Mouse (Mus musculus) megakaryocyte, adult 5-6 weeks (primary cell): ENCODE data around the gene Grn. TPM values are rescaled to one million over a fixed set of nuclear protein-coding genes. Genes with fewer than 3 reads are reported as not detected.
"Not testable (repeated sequence)": the region's sequence is repeated elsewhere in the genome, so short reads cannot be mapped to it uniquely, and the experiment has no call there.

Experiments
- ATAC-seq: 2 replicates; pipeline ENCODE4 v1.8.0; 2016; ENCODE audit warnings: mild to moderate bottlenecking, inconsistent platforms; ENCODE audit not compliant: poor library complexity, severe bottlenecking
- total RNA-seq, 2 experiments: library from RNA; stranded (forward) in 1 of 2; stranded (reverse) in 1 of 2; fragments of 153-499, 151-499 nt in 1 of 2; fragments of 221-1000, 200-1000 nt in 1 of 2; gene quantifications; 2 replicates each; pipeline versions ENCODE4 v1.2.3 to v1.2.4; 2015 to 2017

Grn gene
- total RNA-seq, 2 experiments from 2014 or later, result 201 to 566 TPM

DNA sequence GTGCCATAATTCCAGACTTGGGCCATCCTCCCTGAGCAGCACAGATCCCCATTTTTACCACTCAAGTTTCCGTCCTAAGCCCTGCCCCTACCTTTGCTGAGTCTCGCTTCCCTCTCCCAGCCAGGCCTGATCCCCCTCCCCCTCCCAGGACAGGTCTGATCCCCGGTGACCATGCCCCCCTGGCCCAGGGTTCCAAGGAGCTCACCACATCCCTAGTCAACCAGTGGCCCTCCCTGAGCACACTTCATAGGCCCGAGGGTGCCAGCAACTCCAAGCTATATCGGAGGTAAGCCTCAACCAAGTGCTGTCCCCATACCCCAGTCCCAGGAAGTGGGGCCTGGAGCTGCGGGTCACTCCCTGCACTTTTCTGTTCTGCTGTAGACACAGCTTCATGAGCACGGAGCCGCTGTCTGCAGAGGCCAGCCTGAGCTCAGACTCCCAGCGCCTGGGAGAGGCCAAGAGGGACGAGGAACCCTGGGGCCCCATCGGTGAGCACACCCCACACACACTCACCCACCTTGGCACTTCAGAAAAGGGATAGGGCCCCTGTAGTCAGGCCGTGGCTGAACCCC, 29.5 kb upstream of the Grn start:
- ATAC-seq, result no peak

DNA sequence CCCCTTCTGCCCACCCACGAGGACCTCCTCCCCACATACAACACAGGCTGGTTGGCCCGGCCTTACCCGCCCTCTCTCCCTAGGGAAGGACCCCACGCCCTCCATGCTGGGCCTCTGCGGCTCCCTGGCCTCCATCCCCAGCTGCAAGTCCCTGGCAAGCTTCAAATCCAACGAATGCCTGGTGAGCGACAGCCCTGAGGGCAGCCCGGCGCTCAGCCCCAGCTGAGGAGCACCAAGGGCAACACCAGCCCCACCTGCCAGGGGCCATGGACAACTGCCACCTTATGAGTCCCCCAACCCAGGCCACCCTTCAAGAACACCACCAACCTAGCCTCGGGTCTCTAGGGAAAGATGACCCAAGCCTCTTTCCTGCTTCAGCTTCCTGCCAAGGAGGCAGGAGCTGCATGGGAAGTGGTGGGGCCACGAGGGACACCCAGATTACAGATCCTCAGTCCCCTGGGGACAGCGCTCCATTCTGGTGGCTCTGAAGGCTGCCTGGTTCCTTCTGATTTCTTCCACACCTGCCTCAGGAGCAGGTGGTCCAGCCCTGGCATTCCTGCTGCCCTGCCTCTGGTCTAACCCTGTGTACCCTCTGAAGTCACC, 28.1 kb upstream of the Grn start:
- no peak for ATAC-seq

DNA sequence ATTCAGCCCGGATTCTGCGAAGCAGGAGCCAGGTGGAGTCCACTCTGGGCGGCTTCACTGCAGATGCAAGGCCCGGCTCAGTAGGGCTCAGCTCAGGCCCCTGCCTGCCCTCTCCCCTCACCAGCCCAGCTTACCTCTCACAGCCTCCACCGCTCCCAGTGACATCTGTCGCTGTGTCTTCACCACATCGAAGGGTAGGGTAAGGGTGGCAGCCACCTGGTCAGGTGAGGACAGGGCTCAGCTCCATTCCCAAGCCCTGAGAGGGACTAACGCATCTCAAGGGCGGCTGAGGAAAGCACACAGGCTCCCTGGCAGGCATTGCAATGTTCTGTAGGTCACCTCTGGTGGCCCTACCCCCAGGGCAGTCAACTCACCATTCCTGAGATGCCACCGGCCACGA, 26.5 kb upstream of the Grn start:
- no peak for ATAC-seq

DNA sequence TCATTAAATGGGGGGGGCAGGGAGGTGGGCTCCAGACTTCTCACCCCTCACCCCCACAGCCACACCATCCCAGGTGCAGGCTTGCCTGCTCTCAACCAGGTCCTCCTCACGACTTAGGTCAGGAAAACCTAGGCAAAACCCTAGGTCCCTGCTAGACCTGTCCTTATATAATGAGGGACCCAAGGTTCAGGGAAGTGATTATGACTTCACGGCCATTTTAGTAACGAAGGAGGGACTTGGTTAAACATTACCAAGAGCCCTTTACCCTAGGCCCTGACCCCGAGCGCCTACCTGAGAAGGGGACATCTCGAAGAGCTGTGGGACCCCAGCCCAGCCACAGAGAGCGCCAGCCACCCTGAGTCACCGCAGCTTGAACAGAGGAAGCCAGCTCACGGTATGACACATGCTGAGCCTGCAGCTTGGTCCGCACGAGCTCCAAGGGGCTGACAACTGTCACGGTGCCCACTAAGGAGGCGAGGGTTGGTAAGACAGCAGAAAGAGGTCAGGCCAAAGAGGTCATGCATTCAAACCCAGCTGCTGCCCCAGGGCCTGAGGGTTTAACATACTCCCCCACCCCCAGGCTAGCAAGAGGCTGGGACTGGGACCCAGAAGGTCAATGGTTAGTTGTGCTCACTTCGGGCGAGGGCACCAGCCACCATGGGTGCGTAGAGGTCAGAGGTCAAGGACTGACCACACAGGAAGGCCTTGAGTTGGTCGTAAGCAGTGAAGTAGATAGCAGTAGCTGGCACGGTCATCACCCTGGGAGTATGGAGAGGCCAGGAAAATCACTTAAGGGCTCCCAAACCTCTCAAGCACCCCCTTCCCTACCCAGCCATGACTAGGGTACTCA, 25.7 kb upstream of the Grn start:
- ATAC-seq, result no peak

DNA sequence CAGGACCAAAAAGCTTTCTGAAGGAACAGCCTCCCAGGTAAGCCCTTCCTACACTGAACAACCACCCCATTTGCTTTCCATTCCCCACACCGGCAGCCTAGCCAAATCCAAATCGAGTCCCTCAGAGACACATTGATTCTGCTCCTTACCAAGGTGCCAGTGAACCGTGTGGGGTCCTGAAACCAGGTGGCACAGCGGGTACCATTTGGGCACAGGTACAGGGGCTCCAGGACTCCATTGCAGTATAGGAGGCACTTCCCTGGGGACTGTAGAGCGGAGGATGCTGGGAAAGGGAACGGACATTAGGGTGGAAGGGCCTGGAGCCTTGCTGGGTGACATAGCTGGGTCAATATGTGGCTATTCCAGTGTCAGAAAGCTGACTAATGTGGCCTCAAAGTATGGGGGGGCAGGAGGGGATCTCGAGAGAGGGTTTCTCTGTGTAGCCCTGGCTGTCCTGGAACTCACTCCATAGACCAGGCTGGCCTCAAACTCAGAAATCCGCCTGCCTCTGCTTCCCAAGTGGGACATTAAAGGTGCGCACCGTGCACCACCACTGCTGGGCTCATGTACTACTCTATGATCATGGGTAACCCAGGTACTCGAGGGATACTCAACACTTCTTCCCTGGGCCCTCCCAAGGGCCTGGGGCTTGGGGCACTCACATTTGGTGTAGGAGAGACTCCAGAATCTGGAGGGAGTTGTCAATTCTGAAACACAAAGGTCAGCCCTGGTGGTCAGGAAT, 24.4 kb upstream of the Grn start:
- ATAC-seq, result no peak

DNA sequence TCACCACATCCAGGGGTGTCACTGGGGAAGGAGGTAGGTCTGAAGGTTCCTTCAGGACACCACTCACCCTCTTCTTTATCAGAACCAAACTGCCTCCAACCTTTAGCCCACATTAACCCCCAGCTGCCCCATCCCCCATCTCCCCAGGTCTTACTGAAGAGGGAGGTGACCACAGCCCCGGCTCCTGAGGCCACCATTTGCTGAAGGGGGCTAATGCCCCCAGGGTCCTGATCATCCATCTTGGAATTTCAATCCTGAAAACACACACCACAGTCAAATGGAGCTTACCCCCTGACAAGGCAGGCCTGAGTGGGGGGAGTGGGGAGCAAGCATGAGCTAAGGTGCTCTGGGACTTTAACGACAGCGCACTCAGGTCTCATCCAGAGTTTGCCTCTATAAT, 23.7 kb upstream of the Grn start:
- no peak for ATAC-seq

DNA sequence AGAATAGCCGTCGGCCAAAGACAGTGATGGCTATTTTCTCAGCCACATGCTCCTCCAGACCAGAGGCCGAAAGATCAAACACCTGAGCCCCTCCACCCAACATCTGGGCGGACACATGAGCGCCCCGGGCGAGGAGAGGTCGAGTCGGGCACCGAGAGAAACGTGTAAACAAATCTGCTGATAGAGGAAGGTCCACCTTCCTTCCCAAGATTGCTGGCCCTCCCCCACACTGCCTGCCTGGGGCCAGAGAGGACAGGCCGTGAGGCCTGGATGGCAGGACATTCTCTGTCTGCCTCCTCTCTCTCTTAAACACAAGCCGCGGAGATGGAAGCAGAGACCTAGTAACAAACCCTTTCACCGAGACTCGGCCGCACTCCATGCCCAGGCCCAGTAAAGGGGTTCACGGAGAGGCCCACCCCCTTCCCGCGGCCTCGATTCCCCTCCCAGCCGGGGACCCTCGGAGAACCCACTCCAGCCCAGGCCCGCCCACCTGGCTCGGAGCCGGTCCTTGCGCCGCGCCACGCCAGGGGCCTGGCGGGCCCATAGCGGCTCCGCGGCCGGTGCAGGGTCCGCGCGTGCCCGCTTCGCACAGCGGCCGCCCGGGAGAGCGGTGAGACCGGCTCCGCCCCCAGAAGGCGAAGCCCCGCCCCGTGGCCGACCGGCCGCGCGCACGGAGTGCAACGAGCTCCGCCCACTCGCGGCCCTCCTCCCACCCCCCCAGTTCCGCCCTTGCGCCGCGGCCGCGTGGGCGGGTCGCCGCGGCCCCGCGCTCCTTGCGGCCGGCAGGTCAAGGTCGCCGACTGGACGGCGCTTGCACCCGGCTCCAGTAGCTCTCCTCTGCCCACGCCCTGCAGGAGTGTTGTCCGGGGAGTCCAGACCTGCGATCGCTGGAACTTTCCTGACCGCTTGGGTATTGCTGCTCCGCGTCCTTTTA, 22.9 kb upstream of the Grn start:
- ATAC-seq, result peak; percentile 76

DNA sequence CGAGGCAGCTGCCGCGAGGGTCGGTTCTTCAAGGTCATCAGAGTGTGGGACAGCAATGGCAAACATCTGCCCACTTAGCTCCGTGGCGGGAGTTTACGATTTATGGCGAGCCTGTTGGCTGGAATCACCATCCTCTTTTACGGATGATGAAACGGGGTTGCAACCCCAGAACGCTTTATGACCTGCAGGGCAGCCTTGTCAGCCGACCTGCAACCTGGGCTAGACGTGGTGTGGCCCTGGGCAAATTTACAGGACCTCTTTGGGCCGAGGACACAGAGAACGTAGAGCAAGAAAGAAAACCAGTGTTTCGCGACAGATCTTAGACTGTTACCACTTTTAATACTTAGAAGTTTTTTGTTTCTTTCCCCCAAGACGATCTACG, 22.3 kb upstream of the Grn start, which contains the start of gene Slc25a39:
Gene Slc25a39 (minus strand): TSS at position 113 of the 382 bp plus-strand sequence.
- peak; percentile 11; the same call in 1 of the 2 replicates for ATAC-seq

DNA sequence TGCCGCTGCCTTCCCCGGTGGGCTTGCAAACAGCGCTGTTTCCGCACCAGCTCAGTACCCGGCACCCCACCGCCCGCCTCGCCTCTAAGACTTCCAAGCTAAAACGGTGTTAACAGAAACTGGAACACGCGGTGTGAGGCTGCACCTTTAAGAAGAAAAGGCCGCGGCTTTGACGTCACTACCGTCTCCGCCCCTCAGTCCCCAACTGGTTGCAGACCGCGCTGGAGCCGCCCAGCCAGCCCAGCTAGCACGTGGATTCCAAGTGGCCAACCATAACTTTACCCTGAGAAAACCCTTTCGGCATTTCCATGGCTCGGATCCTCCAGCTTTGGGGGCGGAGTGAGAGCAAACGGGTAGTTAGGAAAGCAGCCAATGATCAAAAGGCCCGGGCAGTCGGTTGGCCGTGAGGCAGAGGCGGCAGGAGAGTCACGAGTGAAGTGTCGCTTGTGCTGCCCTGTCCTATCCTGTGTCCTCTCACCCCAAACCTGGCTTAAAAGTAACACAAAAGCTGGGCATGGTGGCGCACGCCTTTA, 21.7 kb upstream of the Grn start:
- ATAC-seq, result peak; percentile 81

DNA sequence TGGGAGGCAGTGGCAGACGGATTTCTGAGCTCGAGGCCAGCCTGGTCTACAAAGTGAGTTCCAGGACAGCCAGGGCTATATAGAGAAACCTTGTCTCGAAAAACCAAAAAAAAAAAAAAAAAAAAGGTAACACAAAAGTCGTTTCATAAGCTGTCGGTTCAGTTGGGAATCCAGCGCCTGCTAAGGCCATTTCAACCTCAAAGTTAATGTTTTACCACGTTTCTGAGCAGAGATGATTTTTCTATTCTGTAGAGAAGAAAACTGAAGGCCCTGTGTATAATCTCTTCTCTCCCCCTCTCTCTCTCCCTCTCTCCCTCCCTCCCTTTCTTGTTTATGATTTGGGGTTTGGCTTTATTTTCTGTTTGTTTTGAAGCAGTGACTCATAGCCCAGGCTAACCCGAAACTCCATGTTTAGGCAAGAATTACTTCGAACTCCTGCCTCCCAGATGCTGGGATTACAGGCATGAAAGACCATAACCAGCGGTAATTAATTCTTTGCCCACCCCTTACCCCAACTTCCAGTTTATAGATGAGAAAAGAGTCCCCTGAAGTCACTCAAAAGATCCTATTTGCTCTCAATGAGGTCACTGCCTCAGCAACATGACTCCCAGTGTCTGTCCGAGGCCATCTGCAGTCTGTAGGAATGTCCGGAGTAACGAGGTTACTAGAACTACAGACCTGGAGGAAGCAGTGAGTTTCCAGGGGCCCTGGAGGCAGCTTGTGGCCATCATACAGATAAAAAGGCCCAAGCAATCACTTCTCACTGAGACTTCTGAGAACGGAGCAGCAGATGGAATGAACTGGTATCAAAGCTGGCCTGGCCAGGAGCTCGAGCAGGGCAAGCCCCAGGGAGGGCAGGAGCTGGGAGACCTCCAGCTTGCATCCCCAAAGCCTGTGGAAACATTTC, 21.0 kb upstream of the Grn start:
- no peak for ATAC-seq

DNA sequence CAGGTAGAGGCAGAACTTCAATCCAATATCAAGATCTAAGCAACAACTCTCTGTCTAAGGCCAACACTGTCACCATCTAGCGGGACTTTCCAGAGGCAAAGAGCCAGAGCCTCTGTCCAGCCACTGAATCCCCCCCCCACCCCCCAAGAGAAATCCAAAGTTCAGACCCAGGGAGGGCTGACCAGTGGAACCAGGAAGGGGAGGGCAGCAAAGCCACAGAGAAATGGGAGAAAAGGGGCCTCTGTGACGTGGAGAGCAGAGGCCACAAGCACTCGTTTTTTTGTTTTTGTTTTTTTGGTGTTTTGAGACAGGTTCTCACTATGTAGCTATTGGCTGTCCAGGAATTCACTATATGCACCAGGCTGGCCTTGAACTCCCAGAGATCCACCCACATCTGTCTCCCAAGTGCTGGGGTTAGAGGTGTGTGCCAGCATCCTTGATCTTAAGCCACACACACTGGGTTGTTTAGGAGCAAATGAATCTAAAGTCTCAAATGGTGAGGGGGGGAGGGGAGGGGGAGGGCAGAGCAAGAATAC, 20.3 kb upstream of the Grn start:
- no peak for ATAC-seq

DNA sequence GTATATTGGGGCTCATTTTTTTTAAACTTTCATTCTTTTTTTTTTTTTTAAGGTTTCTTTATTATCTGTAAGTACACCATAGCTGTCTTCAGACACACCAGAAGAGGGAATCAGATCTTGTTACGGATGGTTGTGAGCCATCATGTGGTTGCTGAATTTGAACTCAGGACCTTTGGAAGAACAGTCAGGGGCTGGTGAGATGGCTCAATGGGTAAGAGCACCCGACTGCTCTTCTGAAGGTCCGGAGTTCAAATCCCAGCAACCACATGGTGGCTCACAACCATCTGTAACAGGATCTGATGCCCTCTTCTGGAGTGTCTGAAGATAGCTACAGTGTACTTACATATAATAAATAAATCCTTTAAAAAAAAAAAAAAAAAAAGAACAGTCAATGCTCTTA, 19.8 kb upstream of the Grn start:
- not testable (repeated sequence) for ATAC-seq

DNA sequence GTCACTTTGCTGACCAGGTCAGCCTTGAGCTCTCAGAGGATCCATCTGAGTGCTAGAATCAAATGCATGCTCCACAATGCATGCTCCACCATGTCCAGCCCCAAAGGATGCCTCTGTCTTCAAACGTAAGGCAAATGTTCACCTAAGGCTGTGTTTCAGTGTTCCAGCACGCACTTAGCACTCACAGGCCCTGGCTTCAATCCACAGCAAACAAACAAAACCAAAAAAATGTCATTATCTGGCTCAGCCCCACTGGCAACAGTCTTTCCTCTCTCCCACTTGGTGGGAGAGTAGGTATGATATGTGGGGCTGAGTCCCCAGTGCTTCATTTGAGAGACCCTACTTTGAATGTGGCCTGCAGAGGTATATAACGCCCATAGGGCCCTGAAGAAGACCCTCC, 19.1 kb upstream of the Grn start:
- no peak for ATAC-seq

DNA sequence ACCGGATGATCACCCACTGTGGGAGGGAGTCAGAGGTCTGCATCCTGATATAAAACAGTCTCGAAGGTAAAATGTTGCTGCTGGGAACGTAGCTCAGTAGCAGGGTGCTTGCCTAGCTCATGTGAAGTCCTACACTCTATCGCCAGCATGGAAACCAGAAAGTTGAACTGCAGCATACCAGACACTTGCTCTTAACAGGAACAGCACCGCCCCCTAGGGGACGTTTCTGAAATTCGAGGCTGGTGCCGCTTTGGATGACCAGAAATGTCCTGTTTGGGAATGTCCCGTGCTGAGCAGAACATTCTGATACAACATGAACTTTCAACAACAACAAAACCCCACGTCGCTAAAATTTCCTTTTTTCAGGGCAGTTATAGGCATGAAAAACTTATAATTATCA, 18.4 kb upstream of the Grn start:
- ATAC-seq, result peak; percentile 48

DNA sequence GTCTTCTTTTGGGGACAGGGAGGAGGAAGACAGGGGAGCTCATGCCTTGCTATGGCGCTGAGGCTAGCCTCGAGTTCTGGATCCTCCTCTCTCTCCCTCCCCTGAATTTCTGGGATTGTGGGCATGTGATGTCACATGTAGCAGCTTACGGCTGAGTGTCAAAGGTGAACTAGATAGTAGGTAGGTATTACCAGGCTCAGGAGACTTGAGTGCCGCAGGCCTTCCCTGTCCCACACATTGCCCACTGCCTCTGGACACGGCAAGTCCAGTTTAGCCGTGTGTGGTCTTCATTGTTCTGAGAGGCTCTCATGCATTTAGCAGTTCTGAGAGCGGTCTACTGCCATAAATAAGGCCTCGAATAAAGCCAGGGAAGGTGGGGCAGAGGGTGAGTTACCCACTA, 17.1 kb upstream of the Grn start:
- ATAC-seq, result no peak

DNA sequence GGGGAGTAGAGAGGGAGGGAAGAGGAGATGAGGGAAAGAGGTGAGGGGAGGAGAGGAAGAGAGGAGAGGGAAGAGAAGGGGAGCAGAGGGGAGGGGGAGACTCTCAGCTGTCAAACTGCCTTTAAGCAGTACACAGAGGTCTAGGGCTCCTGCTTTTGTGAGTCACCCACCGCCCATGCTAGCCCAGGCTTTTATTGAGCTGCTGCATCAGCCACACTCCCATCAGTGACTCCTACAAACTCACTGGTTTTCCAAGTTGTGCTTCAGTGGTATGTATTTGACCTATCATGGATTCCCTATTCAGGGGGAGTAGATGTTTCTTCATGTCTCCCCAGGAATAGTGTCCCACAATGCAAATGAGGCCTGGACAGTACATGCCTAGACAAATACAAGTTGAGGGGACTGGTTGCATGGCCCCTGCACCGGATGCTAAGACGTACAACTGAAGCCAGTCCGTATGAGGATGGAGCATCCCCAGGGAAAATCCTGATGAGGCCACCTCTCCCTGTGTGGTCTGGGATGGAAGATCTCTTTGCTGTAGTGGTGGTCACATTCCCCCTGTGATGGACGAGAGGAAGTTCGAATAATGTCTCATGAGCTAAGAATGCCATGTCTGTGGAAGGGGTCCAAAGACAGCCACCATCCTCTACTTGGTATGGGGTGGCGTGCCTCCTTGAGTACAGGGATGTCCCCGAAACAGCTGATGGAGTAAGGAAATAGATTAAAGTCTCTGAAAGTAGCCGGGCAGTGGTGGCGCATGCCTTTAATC, 14.9 kb upstream of the Grn start:
- no peak for ATAC-seq

DNA sequence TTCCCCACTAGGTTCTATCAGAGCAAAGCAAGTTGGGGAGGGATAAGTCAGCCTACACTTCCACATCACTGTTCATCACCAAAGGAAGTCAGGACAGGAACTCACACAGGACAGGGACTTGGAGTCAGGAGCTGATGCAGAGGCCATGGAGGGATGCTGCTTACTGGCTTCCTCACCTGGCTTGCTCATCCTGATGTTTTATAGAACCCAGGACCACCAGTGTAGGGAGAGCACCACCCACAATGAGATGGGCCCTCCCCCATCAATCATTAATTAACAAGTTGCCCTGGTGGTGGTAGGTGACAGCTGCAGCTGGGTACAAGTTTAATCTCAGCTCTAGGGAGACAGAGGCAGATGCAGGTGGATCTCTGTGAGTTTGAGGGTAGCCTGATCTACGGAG, 13.0 kb upstream of the Grn start:
- ATAC-seq, result no peak

DNA sequence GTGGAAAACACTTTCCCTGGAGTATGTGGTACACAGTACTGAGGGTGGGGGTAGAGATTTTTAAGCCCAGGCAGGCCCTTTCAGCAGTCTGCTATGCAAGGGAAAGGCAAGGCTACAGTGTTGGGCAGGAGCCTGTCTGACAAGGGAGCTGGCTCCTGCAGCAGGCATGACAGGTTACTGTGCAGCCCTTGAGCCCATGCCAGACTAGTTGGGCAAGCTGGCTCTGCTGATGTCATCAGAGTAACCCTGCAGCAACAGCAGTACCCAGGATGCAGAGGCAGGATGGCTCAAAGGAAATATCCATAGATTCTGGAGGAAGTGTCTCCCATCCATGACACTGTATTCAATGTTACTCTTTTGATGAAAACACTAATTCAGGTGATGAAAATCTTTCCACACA, 11.2 kb upstream of the Grn start:
- no peak for ATAC-seq
